Mouse (Mus musculus): ENCODE measurements at regions not wholly inside any gene's neighbourhood (a gene's known extent, or its start where the extent isn't known, plus 50 kb on each side); places are given as distances from the start of the nearest gene placed in this dataset.

GRCm38 (mm10) chr13:111144721-111145120 lies 110.1 kb upstream of the Actbl2 start:
- TF ChIP-seq CTCF (IDR thresholded peaks at IDR 0.05; ENCODE audit: low read depth) (no peak), EP300 (IDR thresholded peaks at IDR 0.05; ENCODE audit: low read depth) (no peak)
